Mouse (Mus musculus) lung, embryonic 14.5 days (tissue): ENCODE measurements around the gene Pdpn. TPM values are rescaled to one million over a fixed set of nuclear protein-coding genes. Genes with fewer than 3 reads are reported as not detected.

Source experiments
- ATAC-seq: fragments of 200-750 bp; cut with Nextera tagmentation; 2 replicates; pipeline ENCODE4 v1.8.0; 2017; ENCODE audit warnings: mild to moderate bottlenecking, moderate TSS enrichment, moderate library complexity; ENCODE audit not compliant: insufficient read depth
- DNase-seq: peaks from one replicate; pipeline ENCODE4 v3.0.0-alpha.2; 2015
- H3K27ac ChIP-seq: fragments of 300-500 bp; sonication (generic); 2 replicates; pipeline ENCODE4 v1.5.1; 2014; ENCODE audit warnings: low read depth, mild to moderate bottlenecking, moderate library complexity
- H3K27me3 ChIP-seq: fragments of 300-500 bp; sonication (generic); 2 replicates; pipeline ENCODE4 v1.6.1; 2014; ENCODE audit warnings: low read length, control low read depth; ENCODE audit not compliant: insufficient read depth
- H3K36me3 ChIP-seq: fragments of 300-500 bp; sonication (generic); 2 replicates; pipeline ENCODE4 v1.6.1; 2014; ENCODE audit warnings: control low read depth; ENCODE audit not compliant: insufficient read depth
- H3K4me1 ChIP-seq: fragments of 300-500 bp; sonication (generic); 2 replicates; pipeline ENCODE4 v1.6.1; 2014; ENCODE audit warnings: antibody characterized with exemption, control low read depth; ENCODE audit not compliant: insufficient read depth
- H3K4me2 ChIP-seq: fragments of 300-500 bp; sonication (generic); 2 replicates; pipeline ENCODE4 v1.6.1; 2014; ENCODE audit warnings: mild to moderate bottlenecking
- H3K4me3 ChIP-seq: fragments of 300-500 bp; sonication (generic); 2 replicates; pipeline ENCODE4 v1.5.1; 2014; ENCODE audit warnings: low read depth, low read length
- H3K9ac ChIP-seq: fragments of 300-500 bp; sonication (generic); 2 replicates; pipeline ENCODE4 v1.6.1; 2014
- H3K9me3 ChIP-seq: fragments of 300-500 bp; sonication (generic); 2 replicates; pipeline ENCODE4 v1.6.1; 2016; ENCODE audit warnings: low read depth, low read length, control low read depth
- CTCF ChIP-seq: IDR thresholded peaks from 2 replicates; pipeline ENCODE4 v1.5.1; 2016; ENCODE audit warnings: antibody characterized with exemption, low read depth
- WGBS: fragments of 180-500 bp; shearing (Covaris S2); extraction: QIAGEN DNeasy Blood & Tissue Kit; methylation state at CpG from one replicate; pipeline ENCODE4 v1.1.7; 2014; 5-methylcytosine and 5-hydroxymethylcytosine counted together
- polyA plus RNA-seq: library from polyadenylated mRNA; unstranded; fragments of >200 nt; fragmentation: Nextera tagmentation; extraction: Ambion mirVana; gene quantifications from 2 replicates; pipeline ENCODE4 v1.2.1, GENCODE M21; 2014

Pdpn gene
- polyA plus RNA-seq, 1 experiment from 2014 or later: 36.6 TPM

DNA sequence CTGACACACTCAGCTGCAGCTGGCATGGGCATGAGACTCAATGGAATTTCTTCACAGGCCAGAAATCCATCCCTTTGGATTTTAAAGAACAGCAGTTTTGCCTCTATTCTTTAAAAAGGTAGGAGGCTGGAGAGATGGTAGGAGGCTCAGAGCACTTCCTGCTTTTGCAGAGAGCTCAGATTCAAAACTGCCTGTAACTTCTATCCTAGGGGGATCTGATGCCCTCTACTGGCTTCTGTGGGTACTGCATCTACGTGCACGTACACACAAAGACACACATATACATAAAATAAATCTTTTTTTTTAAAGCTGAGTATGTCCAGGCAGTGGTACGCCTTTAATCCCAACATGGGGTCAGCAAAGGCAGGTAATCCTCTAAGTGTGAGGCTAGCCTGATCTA lies 19.2 kb downstream of the Pdpn start:
- H3K4me3 ChIP-seq: no peak overlapping the region
- 0 out of 2 replicates have a peak, but pooled peaks cover 4% of the 10 kb centered on the region for H3K4me1 ChIP-seq
- H3K27me3 ChIP-seq: no peaks in the 10 kb centered on the region
- peak; percentile 68 for TF ChIP-seq CTCF
- H3K9ac ChIP-seq: no peak overlapping the region
- DNase-seq: peak; percentile 74
- H3K9me3 ChIP-seq: no peaks in the 10 kb centered on the region
- H3K36me3 ChIP-seq: no peaks in the 10 kb centered on the region
- ATAC-seq: no peak
- H3K4me2 ChIP-seq: no peak overlapping the region; the same call in 1 of the 2 replicates
- 86% methylated on average over 3 of the region's 3 CpGs for WGBS
- H3K27ac ChIP-seq: peak overlapping the region; percentile 80

DNA sequence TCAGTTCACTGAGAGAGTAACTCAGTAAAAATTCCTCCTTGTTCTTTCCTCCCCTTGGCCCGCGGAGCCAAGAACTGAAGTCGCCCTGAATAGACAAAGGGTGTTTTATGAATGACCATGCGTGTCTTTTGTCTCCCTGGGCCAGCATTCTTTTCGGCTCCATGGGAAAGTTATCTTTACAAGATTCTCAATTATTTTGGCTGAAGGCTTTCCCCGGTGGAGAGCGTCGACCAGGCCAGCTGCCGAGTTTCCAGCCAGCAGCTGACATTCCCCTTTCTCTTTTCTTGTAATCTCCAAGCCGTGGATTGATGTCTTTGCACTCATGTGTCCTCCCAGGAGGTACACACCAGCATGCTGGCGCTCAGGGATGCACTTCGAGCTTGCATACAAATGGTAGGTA lies 19.7 kb downstream of the Pdpn start:
- no peak for TF ChIP-seq CTCF
- Histone ChIP-seq H3K4me1 (0 out of 2 replicates have a peak, but pooled peaks cover 4% of the 10 kb centered on the region), H3K9me3 (no peaks in the 10 kb centered on the region), H3K4me2 (peak overlapping the region; percentile 12; the same call in 1 of the 2 replicates), H3K4me3 (no peak overlapping the region), H3K27ac (peak overlapping the region; percentile 80), H3K36me3 (no peaks in the 10 kb centered on the region), H3K27me3 (no peaks in the 10 kb centered on the region), H3K9ac (no peak overlapping the region)
- 41% methylated on average over 12 of the region's 12 CpGs for WGBS
- DNase-seq: peak; percentile 70
- ATAC-seq: peak; percentile 21; the same call in 1 of the 2 replicates

DNA sequence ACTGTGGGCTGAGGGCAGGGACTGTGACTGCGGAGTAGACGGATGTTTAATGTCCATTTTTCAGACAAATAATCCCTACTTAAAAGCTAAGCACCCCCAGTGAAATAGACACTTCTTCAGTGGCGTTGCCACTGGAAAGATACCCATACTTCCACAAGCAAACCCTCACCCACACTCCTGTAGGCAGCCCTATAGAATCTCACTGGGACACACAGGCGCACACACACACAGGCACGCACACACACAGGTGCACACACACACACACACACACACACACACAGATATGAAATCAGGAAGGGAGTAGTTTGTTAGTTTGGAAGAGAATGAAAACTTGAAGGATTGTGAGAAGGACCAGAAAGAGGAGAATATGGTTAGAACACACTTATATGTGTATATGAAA lies 20.3 kb downstream of the Pdpn start:
- H3K9me3 ChIP-seq: no peaks in the 10 kb centered on the region
- ATAC-seq: no peak

DNA sequence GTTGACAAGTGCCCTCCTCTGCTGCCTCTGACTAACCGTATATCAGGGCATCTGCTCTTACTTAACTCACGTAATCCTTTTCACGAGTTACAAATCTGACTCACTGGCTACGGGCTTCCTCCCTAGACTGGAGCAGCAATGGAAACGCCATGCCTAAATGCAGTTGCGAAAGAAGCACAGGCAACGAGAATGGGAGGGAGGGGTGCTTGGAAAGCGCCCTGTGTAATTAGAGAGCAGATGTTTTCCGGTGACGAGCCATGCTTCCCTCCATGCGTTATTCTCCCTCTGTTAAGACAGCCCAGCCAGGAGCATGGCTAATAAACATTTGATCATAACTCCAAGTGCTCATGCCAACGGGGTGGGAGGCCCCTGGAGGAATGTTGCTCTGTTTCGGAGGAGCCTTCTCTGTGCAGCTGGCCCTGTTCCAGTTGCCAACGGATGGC lies 20.9 kb downstream of the Pdpn start:
- no peaks in the 10 kb centered on the region for H3K9me3 ChIP-seq
- 29% methylated on average over 14 of the region's 14 CpGs for WGBS
- H3K4me2 ChIP-seq: peak overlapping the region; percentile 40
- no peaks in the 10 kb centered on the region for H3K36me3 ChIP-seq
- 0 out of 2 replicates have a peak, but pooled peaks cover 4% of the 10 kb centered on the region for H3K4me1 ChIP-seq
- no peak for TF ChIP-seq CTCF
- H3K27me3 ChIP-seq: no peaks in the 10 kb centered on the region
- DNase-seq (peak; percentile 81), ATAC-seq (peak; percentile 78)
- no peak overlapping the region for H3K9ac ChIP-seq
- H3K27ac ChIP-seq: peak overlapping the region; percentile 69; the same call in 1 of the 2 replicates
- H3K4me3 ChIP-seq: no peak overlapping the region

More for the DNA sequence above, 20.3 kb downstream of the Pdpn start:
- H3K36me3 ChIP-seq: no peaks in the 10 kb centered on the region
- no peak for TF ChIP-seq CTCF
- H3K27ac ChIP-seq: peak overlapping the region; percentile 69; the same call in 1 of the 2 replicates
- no peaks in the 10 kb centered on the region for H3K27me3 ChIP-seq
- H3K9ac ChIP-seq: no peak overlapping the region
- H3K4me2 ChIP-seq: no peak overlapping the region
- no peak for DNase-seq
- H3K4me3 ChIP-seq: no peak overlapping the region
- H3K4me1 ChIP-seq: 0 out of 2 replicates have a peak, but pooled peaks cover 4% of the 10 kb centered on the region
- WGBS: 77% methylated on average over 5 of the region's 5 CpGs

DNA sequence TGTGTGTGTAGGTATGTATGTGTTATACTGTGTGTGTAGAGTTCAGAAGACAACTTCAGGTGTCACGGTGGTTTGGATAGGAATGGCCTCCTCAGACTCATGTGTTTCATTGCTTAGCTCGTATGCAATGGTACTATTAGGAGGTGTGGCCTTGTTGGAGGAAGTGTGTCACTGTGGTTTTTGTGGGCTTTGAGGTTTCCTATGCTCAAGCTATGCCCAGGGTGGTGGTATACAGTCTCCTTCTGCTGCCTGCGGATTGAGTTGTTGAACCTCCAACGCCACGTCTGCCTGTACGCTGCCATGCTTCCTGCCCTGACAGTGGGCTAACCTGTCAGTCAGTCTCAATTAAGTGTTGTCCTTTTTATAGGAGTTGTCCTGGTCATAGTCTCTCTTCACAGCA lies 22.0 kb downstream of the Pdpn start:
- Histone ChIP-seq H3K36me3 (no peaks in the 10 kb centered on the region; the same call in 1 of the 2 replicates), H3K9me3 (no peaks in the 10 kb centered on the region), H3K27me3 (no peaks in the 10 kb centered on the region), H3K4me2 (no peak overlapping the region), H3K9ac (no peak overlapping the region), H3K4me3 (no peak overlapping the region), H3K4me1 (0 out of 2 replicates have a peak, but pooled peaks cover 4% of the 10 kb centered on the region), H3K27ac (no peak overlapping the region)
- DNase-seq (no peak), ATAC-seq (no peak)
- 94% methylated on average over 6 of the region's 6 CpGs for WGBS
- TF ChIP-seq CTCF: no peak

DNA sequence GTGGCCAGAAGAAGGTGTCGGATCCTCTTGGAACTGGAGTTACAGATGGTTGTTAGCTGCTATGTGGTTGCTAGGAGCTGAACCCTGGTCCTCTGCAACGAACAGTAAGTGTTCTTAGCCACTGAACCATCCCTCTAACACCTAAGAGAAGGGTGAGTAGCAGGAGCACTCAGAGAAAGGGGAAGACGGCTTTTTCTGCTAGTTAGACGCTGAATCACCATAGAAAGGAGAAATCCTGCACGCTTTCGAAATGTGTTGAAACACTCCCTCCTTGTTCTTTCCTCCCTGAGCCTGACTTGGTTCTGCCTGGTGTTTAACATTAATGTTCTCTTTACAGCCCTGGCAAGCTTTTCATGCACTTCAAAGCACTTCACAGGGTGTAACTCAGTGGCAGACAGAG lies 27.8 kb downstream of the Pdpn start:
- DNase-seq: no peak
- no peaks in the 10 kb centered on the region for H3K9me3 ChIP-seq
- H3K4me2 ChIP-seq: no peak overlapping the region
- H3K9ac ChIP-seq: no peak overlapping the region
- no peaks in the 10 kb centered on the region; the same call in 1 of the 2 replicates for H3K36me3 ChIP-seq
- WGBS: 80% methylated on average over 6 of the region's 6 CpGs
- no peaks in the 10 kb centered on the region for H3K4me1 ChIP-seq
- H3K27ac ChIP-seq: no peak overlapping the region
- TF ChIP-seq CTCF: no peak
- no peak for ATAC-seq
- no peaks in the 10 kb centered on the region for H3K27me3 ChIP-seq
- no peak overlapping the region for H3K4me3 ChIP-seq

DNA sequence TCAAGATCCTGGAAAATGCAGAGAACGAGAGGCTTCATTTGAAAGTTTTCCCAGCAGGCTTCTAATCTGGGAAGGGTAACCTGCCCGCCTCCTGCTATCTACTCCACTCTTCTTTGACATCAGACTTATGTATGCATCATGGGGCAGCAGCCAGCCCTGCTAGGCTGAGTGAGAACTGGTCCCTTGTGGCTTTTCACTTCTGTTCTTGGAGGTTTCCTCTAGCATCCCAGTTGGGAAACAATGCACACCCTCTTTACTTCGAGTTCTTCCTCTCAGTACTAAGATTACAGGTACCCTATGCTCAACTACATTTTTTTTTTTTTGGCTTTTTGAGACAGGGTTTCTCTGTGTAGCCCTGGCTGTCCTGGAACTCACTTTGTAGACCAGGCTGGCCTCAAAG lies 28.5 kb downstream of the Pdpn start:
- Histone ChIP-seq H3K36me3 (no peaks in the 10 kb centered on the region; the same call in 1 of the 2 replicates), H3K9me3 (no peaks in the 10 kb centered on the region), H3K4me1 (no peaks in the 10 kb centered on the region), H3K27ac (no peak overlapping the region), H3K4me2 (no peak overlapping the region), H3K9ac (no peak overlapping the region), H3K27me3 (no peaks in the 10 kb centered on the region), H3K4me3 (no peak overlapping the region)
- TF ChIP-seq CTCF: no peak
- 51% methylated on average over 3 of the region's 3 CpGs for WGBS
- ATAC-seq: no peak
- DNase-seq: no peak
